8 mouse cellular contexts compared by ENCODE assay signal in the genomic region with DNA sequence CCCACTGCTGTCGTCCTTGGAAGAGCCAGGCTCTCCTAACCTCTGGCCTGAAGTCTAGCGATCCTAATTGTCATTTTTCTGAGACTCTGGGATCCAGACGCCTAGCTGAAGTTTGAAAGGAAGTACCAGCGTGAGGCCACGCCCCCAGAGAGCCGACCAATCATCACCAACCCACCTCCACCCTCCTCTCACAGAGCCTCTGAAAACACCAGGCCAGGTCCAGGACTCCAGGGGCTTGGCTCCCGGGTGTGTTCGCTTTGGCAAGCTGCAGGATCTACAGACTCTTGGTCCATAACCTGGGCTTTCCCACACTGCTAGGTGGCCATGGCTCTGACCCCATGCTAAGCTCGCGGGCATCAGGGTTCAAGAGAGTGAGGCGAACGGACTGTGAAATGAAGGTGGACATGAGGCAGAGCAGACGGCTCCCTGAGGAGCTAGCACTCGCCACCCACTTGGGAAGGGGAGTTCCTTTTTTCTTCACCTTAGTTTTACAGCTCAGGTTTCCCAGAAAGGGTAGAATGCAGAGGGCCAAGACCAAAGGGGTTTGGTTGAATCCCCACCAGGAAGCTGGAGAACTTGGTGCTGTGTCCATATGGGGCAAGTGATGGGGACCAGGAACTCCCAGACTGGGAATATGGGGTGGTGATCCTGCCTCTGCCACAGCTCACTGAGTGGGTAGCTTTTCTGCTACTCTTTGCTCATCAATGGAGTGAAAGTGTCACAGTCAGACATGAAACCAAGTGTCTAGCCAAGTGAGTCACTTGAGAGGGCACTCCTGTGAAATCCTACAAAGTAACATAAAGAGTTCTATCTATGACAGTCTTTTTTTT. TPM values are rescaled to one million over a fixed set of nuclear protein-coding genes. Genes with fewer than 3 reads are reported as not detected.
DNase-seq lines count a peak whose midpoint lies in the region; ATAC-seq lines count a peak whose summit lies in the region.

No protein-coding gene starts in this region.

- no peaks in the 10 kb centered on the region; the same call in 1 of the 2 replicates for H3K27me3 ChIP-seq in erythroblast, embryonic 14.5 days (ENCODE audit: control insufficient read depth)
- no peaks in the 10 kb centered on the region for H3K27me3 ChIP-seq in heart, embryonic 16.5 days (ENCODE audit: control insufficient read depth, insufficient read depth, low read length)

- H3K4me2 ChIP-seq in heart, embryonic 16.5 days (ENCODE audit: low read depth, low read length) = peak overlapping the region; percentile 92

- H3K9ac ChIP-seq in heart, embryonic 16.5 days (ENCODE audit: low read length) = peak overlapping the region; percentile 75

- peak; percentile 72 for DNase-seq in B cell, adult 2 months
- DNase-seq in adrenal gland, adult (ENCODE audit: inconsistent age in 2 of 2, low spot score in 1 of 2) = peak; percentile 82 to 92
- peak; percentile 85 for DNase-seq in kidney, postnatal 10 days
- DNase-seq in lung, postnatal 25 days (ENCODE audit: low spot score) = peak; percentile 84
- DNase-seq in ovary, postnatal 36 days (ENCODE audit: low spot score) = peak; percentile 75
- peak; percentile 66 to 78 for DNase-seq in urinary bladder, postnatal 36 days (ENCODE audit: low spot score in 2 of 2)

- H3K9me3 ChIP-seq in erythroblast, embryonic 14.5 days (ENCODE audit: control insufficient read depth, low read length) = no peaks in the 10 kb centered on the region
- H3K9me3 ChIP-seq in heart, embryonic 16.5 days (replicated peaks; ENCODE audit: control insufficient read depth, low read length) = no peaks in the 10 kb centered on the region

- peaks cover 3% of the 10 kb centered on the region for H3K36me3 ChIP-seq in erythroblast, embryonic 14.5 days (ENCODE audit: control insufficient read depth)
- no peaks in the 10 kb centered on the region for H3K36me3 ChIP-seq in heart, embryonic 16.5 days (ENCODE audit: control insufficient read depth, insufficient read depth)

- H3K4me1 ChIP-seq in erythroblast, embryonic 14.5 days (ENCODE audit: control insufficient read depth) = peaks cover 10% of the 10 kb centered on the region
- H3K4me1 ChIP-seq in heart, embryonic 16.5 days (ENCODE audit: control insufficient read depth, insufficient read depth, low read length) = 0 out of 2 replicates have a peak, but pooled peaks cover 7% of the 10 kb centered on the region

- ATAC-seq in heart, embryonic 16.5 days (replicated peaks; ENCODE audit: extremely low read depth, insufficient read depth, low FRiP score) = peak; percentile 91

- WGBS in heart, embryonic 16.5 days = 3% methylated on average over 14 of the region's 14 CpGs

- H3K27ac ChIP-seq in heart, embryonic 16.5 days (ENCODE audit: low read length) = no peak overlapping the region

- peak overlapping the region; percentile 54 for H3K4me3 ChIP-seq in erythroblast, embryonic 14.5 days (replicated peaks)
- peak overlapping the region; percentile 56 for H3K4me3 ChIP-seq in heart, embryonic 16.5 days (ENCODE audit: low read length)

RNA-seq across cellular contexts. Expression of a gene that starts 12.2 kb away (rescaled TPM):
- polyA plus RNA-seq in erythroblast, embryonic 14.5 days (2012) = 0.43 and 0.75 TPM in 2 replicates
- 12.6 and 13.7 TPM in 2 replicates for polyA plus RNA-seq in heart, embryonic 16.5 days (2015; fragmentation: Nextera tagmentation; extraction: Ambion mirVana)
